Mouse (Mus musculus) limb, embryonic 15.5 days (tissue): Measurements from ENCODE around the gene Tnnt2. TPM values are rescaled to one million over a fixed set of nuclear protein-coding genes. Genes with fewer than 3 reads are reported as not detected.
A peak's percentile ranks its signal among the peaks of the same experiment; 100 is the strongest.

Experiments used
- ATAC-seq: fragments of 200-750 bp; cut with Nextera tagmentation; 2 replicates; pipeline ENCODE4 v1.8.0; 2017; ENCODE audit warnings: low read depth, moderate TSS enrichment; ENCODE audit not compliant: insufficient number of reproducible peaks, low FRiP score, low TSS enrichment
- H3K27ac ChIP-seq: fragments of 300-500 bp; sonication (generic); 2 replicates; pipeline ENCODE4 v1.5.1; 2015; ENCODE audit warnings: moderate library complexity, mild to moderate bottlenecking, inconsistent platforms
- H3K27me3 ChIP-seq: fragments of 300-500 bp; sonication (generic); 2 replicates; pipeline ENCODE4 v1.6.1; 2015; ENCODE audit warnings: inconsistent platforms
- H3K36me3 ChIP-seq: fragments of 300-500 bp; sonication (generic); 2 replicates; pipeline ENCODE4 v1.6.1; 2015; ENCODE audit warnings: inconsistent platforms
- H3K4me1 ChIP-seq: fragments of 300-500 bp; sonication (generic); 2 replicates; pipeline ENCODE4 v1.6.1; 2015; ENCODE audit warnings: inconsistent platforms
- H3K4me2 ChIP-seq: fragments of 300-500 bp; sonication (generic); 2 replicates; pipeline ENCODE4 v1.6.1; 2015; ENCODE audit warnings: mild to moderate bottlenecking, inconsistent platforms
- H3K4me3 ChIP-seq: fragments of 300-500 bp; sonication (generic); 2 replicates; pipeline ENCODE4 v1.5.1; 2015; ENCODE audit warnings: mild to moderate bottlenecking, inconsistent platforms
- H3K9ac ChIP-seq: fragments of 300-500 bp; sonication (generic); 2 replicates; pipeline ENCODE4 v1.6.1; 2015; ENCODE audit warnings: inconsistent platforms
- H3K9me3 ChIP-seq: fragments of 300-500 bp; sonication (generic); 2 replicates; pipeline ENCODE4 v1.6.1; 2016; ENCODE audit warnings: inconsistent platforms
- WGBS: fragments of 180-500 bp; shearing (Covaris S2); methylation state at CpG from one replicate; pipeline ENCODE4 v1.1.7; 2015; 5-methylcytosine and 5-hydroxymethylcytosine counted together
- polyA plus RNA-seq: library from polyadenylated mRNA; unstranded; fragments of >200 nt; fragmentation: Nextera tagmentation; extraction: Ambion mirVana; gene quantifications from 2 replicates; pipeline ENCODE4 v1.2.1, GENCODE M21; 2015

Gene Tnnt2
- polyA plus RNA-seq, 1 experiment from 2014 or later = 87.0 TPM

DNA sequence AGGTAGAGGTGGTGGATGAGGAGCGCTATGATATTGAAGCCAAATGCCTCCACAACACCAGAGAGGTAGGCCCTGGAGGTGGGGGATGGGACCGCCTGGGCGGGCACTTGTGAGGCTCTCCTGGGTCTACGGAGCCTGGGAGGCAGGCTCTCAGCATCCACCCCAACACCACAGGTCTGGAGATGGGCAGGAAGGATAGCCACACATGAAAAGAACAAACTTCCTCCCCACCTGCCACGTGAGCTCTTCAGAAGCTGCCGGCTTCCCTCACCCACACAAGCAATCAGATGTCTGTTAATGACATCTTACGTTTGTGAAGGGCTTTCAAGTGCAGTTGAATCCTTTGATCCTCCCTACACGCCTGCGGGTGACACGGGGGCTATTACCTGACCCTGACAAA lies 28.6 kb upstream of the Tnnt2 start:
- Histone ChIP-seq H3K4me2 (no peak overlapping the region), H3K27me3 (no peaks in the 10 kb centered on the region), H3K9ac (no peak overlapping the region), H3K27ac (no peak overlapping the region), H3K4me3 (no peak overlapping the region), H3K9me3 (no peaks in the 10 kb centered on the region), H3K4me1 (0 out of 2 replicates have a peak, but pooled peaks cover 4% of the 10 kb centered on the region), H3K36me3 (no peaks in the 10 kb centered on the region)
- 23% methylated on average over 10 of the region's 10 CpGs for WGBS
- ATAC-seq = no peak

DNA sequence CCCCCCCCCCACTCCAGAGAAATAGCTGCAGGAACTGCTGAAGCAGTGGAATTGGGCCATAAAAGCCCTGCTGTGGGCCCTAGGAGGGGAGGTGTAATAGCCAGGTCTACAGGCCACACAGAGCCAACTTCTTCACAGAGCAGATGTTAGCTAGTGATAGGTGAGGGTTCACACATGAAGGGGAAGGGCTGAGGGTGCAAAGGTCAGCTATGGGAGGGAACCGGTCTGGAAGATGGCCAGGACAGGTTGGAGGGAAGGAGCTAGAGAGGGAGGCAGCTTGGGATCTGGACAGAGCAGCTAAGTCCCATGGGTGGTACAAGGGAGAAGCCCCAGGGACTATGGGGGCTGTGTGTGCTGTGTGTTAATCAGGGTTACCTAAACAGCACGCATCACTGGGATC lies 26.0 kb upstream of the Tnnt2 start:
- no peaks in the 10 kb centered on the region for H3K27me3 ChIP-seq
- H3K4me3 ChIP-seq = no peak overlapping the region
- no peak overlapping the region for H3K4me2 ChIP-seq
- 0 out of 2 replicates have a peak, but pooled peaks cover 9% of the 10 kb centered on the region for H3K4me1 ChIP-seq
- no peak overlapping the region for H3K27ac ChIP-seq
- H3K9me3 ChIP-seq = no peaks in the 10 kb centered on the region
- 39% methylated on average over 2 of the region's 2 CpGs for WGBS
- H3K9ac ChIP-seq = no peak overlapping the region
- no peak for ATAC-seq
- H3K36me3 ChIP-seq = no peaks in the 10 kb centered on the region

DNA sequence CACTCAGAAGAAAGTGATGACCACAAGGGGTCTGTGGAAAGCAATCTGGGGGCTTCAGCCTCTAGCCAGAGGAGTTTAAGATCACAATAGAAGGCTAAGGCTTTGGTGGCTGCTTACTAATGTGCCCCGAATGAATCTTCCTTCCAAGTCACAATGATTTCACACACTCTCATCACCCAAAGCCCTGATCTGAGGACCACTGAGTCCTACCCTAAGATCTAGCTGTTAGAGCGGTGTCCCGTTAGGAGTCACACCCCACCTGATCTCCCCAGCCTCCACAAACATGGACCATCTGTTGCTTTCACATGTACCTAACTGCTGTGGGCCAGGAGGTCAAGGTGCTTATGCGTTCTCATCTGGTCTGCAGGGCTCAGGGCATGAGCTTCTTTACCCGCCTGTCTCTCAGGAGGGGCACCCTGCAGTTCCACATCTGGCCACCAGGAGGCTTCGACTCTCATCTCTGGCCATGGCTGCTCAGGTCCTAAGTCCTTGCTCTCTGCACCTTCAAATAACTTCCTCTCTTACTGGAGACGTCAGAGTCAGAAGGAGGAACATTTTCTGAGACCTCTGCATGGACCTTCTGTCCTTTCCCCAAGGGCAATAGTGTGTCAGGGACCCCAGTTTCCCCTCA lies 25.0 kb upstream of the Tnnt2 start:
- Histone ChIP-seq H3K9me3 (no peaks in the 10 kb centered on the region), H3K27ac (no peak overlapping the region), H3K4me1 (0 out of 2 replicates have a peak, but pooled peaks cover 9% of the 10 kb centered on the region), H3K4me2 (no peak overlapping the region), H3K4me3 (no peak overlapping the region), H3K9ac (no peak overlapping the region), H3K27me3 (peaks cover 3% of the 10 kb centered on the region), H3K36me3 (no peaks in the 10 kb centered on the region)
- 27% methylated on average over 7 of the region's 7 CpGs for WGBS
- ATAC-seq = no peak

- ATAC-seq = peak; percentile 44; the same call in 1 of the 2 replicates
- H3K4me2 ChIP-seq = no peak overlapping the region
- WGBS = 65% methylated on average over 3 of the region's 3 CpGs
- H3K4me1 ChIP-seq = 0 out of 2 replicates have a peak, but pooled peaks cover 9% of the 10 kb centered on the region
- H3K9me3 ChIP-seq = no peaks in the 10 kb centered on the region
- H3K27me3 ChIP-seq = peaks cover 14% of the 10 kb centered on the region
- H3K9ac ChIP-seq = no peak overlapping the region
- H3K36me3 ChIP-seq = no peaks in the 10 kb centered on the region
- H3K27ac ChIP-seq = peak overlapping the region; percentile 77; the same call in 1 of the 2 replicates
- H3K4me3 ChIP-seq = no peak overlapping the region
These were observed 23.9 kb upstream of the Tnnt2 start for GRCm38 (mm10) chr1:135812205-135812604.

DNA sequence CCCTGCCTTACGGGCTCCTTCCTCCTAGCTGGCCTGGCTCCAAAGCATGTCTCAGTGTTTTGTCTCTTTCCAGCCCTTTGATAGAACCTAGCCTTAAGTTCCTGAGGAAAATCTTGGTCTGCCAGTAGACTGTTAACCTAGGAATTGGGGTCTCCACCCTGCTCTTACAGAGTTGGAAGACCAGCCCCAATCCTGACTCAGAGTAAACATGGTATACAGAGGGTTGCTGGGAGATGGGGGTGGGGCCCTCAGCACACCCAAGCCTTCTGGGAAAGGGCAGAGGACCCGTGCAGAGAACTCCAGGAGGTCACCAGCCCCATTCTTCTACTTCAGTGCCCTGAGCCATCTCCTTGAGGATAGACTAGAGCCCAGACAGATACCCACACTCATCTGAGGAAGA lies 23.5 kb upstream of the Tnnt2 start:
- H3K27ac ChIP-seq = peak overlapping the region; percentile 77
- ATAC-seq = peak; percentile 45; the same call in 1 of the 2 replicates
- 25% methylated on average over 2 of the region's 2 CpGs for WGBS

GRCm38 (mm10) chr1:135813071-135813470 lies 23.1 kb upstream of the Tnnt2 start:
- 57% methylated on average over 4 of the region's 4 CpGs for WGBS
- no peaks in the 10 kb centered on the region for H3K9me3 ChIP-seq
- H3K4me3 ChIP-seq = no peak overlapping the region
- peak overlapping the region; percentile 77 for H3K27ac ChIP-seq
- no peak for ATAC-seq
- H3K27me3 ChIP-seq = peaks cover 22% of the 10 kb centered on the region
- H3K4me2 ChIP-seq = no peak overlapping the region
- H3K36me3 ChIP-seq = no peaks in the 10 kb centered on the region
- no peak overlapping the region for H3K9ac ChIP-seq
- peaks cover 10% of the 10 kb centered on the region for H3K4me1 ChIP-seq

More for the DNA sequence above, 23.5 kb upstream of the Tnnt2 start:
- no peaks in the 10 kb centered on the region for H3K36me3 ChIP-seq
- peaks cover 18% of the 10 kb centered on the region for H3K27me3 ChIP-seq
- 0 out of 2 replicates have a peak, but pooled peaks cover 9% of the 10 kb centered on the region for H3K4me1 ChIP-seq
- no peak overlapping the region for H3K4me3 ChIP-seq
- H3K4me2 ChIP-seq = no peak overlapping the region
- H3K9me3 ChIP-seq = no peaks in the 10 kb centered on the region
- H3K9ac ChIP-seq = no peak overlapping the region

DNA sequence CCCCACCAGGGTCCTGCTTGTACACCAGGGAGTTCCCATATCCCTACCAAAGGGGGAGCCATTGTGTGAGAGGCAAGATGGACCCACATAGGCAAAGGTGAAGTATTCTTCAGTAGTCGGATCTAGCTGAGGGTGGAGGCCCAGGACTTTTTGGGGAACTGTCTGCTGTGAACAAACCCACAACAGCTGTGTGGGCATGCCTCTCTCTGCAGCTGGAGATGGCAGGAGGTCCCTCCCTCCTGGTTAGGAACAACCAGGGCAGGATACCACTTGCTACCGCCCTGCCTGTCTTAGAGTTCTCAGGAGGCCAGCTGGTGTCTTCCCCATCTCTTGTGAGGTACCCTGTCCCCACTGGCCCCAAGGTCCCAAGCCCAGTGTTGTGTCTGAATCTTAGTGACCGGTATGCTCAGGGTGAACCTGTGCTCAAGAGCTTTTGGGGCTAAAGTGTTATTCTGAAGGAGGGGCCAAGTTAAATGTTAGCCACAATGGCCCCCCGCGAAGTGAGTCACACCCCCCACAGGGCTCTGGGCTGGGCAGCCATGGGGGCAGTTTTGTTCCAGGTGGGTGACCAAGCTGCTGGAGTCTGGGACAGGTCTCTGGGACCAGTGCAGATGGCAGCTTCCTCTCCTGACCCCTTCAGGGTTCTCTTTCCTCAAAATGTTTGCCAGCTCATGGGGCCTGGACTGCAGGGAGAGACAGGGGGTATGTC lies 22.3 kb upstream of the Tnnt2 start:
- Histone ChIP-seq H3K4me3 (no peak overlapping the region), H3K4me2 (no peak overlapping the region), H3K9me3 (no peaks in the 10 kb centered on the region), H3K27me3 (peaks cover 30% of the 10 kb centered on the region), H3K9ac (no peak overlapping the region), H3K36me3 (no peaks in the 10 kb centered on the region), H3K27ac (no peak overlapping the region), H3K4me1 (peaks cover 18% of the 10 kb centered on the region)
- no peak for ATAC-seq
- WGBS = 75% methylated on average over 5 of the region's 5 CpGs

GRCm38 (mm10) chr1:135814531-135814930 lies 21.6 kb upstream of the Tnnt2 start:
- Histone ChIP-seq H3K9ac (no peak overlapping the region), H3K27me3 (peaks cover 37% of the 10 kb centered on the region), H3K9me3 (no peaks in the 10 kb centered on the region), H3K36me3 (no peaks in the 10 kb centered on the region), H3K27ac (no peak overlapping the region), H3K4me2 (no peak overlapping the region), H3K4me3 (no peak overlapping the region), H3K4me1 (peaks cover 23% of the 10 kb centered on the region)
- WGBS = 83% methylated on average over 5 of the region's 5 CpGs
- ATAC-seq = no peak

DNA sequence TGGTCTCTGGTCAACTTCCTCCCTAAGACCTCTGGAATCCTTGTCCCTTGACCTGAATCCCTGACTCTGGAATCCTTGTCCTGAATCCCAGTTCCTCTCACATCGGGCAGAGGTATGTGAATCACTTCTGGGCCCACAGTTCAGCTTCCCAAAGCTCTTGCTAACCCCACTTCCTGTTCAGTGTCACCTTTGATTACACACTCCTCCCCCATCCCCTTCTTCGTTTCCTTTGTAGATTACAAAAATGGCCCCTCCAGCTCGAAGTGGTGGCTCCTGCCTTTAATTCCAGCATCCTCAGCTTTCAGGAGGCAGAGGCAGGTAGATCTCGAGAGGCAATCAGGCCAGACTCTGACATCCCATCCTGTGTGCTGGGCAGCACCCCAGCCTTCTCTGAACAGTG lies 18.6 kb upstream of the Tnnt2 start:
- no peak for ATAC-seq
- Histone ChIP-seq H3K9ac (no peak overlapping the region), H3K27ac (no peak overlapping the region), H3K36me3 (no peaks in the 10 kb centered on the region), H3K4me3 (no peak overlapping the region), H3K27me3 (peaks cover 53% of the 10 kb centered on the region), H3K4me2 (no peak overlapping the region), H3K4me1 (peaks cover 20% of the 10 kb centered on the region), H3K9me3 (no peaks in the 10 kb centered on the region)
- WGBS = 59% methylated on average over 4 of the region's 4 CpGs

GRCm38 (mm10) chr1:135818481-135819086 lies 17.6 kb upstream of the Tnnt2 start, which contains the start of gene Lad1:
Gene Lad1, plus strand, starts transcription at chr1:135818598.
- Histone ChIP-seq H3K36me3 (no peaks in the 10 kb centered on the region), H3K4me3 (peak within 1 kb of the TSS; percentile 53), H3K27me3 (peaks cover 53% of the 10 kb centered on the region), H3K9me3 (no peaks in the 10 kb centered on the region), H3K9ac (peak within 1 kb of the TSS; percentile 37), H3K4me2 (peak within 1 kb of the TSS; percentile 93), H3K27ac (0 out of 2 replicates have a peak within 1 kb of the TSS, but pooled peaks have one; percentile 11), H3K4me1 (peaks cover 16% of the 10 kb centered on the region)
- WGBS = under 1% methylated on average over 62 of the region's 63 CpGs
- no peak for ATAC-seq

- ATAC-seq = no peak
- Histone ChIP-seq H3K4me3 (peak overlapping the region; percentile 53), H3K4me2 (peak overlapping the region; percentile 93; the same call in 1 of the 2 replicates), H3K27me3 (peaks cover 53% of the 10 kb centered on the region), H3K4me1 (peaks cover 16% of the 10 kb centered on the region), H3K9me3 (no peaks in the 10 kb centered on the region), H3K9ac (no peak overlapping the region), H3K27ac (no peak overlapping the region), H3K36me3 (no peaks in the 10 kb centered on the region)
- 80% methylated on average over 10 of the region's 10 CpGs for WGBS
These were observed 16.1 kb upstream of the Tnnt2 start for GRCm38 (mm10) chr1:135820071-135820470.
